Mouse (Mus musculus) kidney, adult 8-10 months (tissue): ENCODE measurements around the gene Defa25.
"Not testable (repeated sequence)": the region's sequence is repeated elsewhere in the genome, so short reads cannot be mapped to it uniquely, and the experiment has no call there.

Source experiments
- DNase-seq, 2 experiments: peaks; one replicate each; pipeline ENCODE4 v3.0.0; 2022

Defa25 gene

GRCm38 (mm10) chr8:21084142-21084541 lies at the start of gene Defa25:
Gene Defa25 (plus strand): TSS chr8:21084442.
- not testable (repeated sequence) for DNase-seq

GRCm38 (mm10) chr8:21054747-21055146 lies 29.5 kb upstream of the Defa25 start, which contains the start of gene Defa23:
Gene Defa23 (plus strand): TSS chr8:21055047.
- DNase-seq = not testable (repeated sequence)

- not testable (repeated sequence) for DNase-seq
These were observed 19.5 kb upstream of the Defa25 start, which contains the start of gene Defa35 for GRCm38 (mm10) chr8:21064738-21065137. Gene Defa35 (plus strand): TSS chr8:21065038.

GRCm38 (mm10) chr8:21093106-21093505 lies 8.9 kb downstream of the Defa25 start:
- peak in 1 of 2 experiments; percentile 25 for DNase-seq

GRCm38 (mm10) chr8:21095950-21096349 lies 11.7 kb downstream of the Defa25 start, which contains the start of gene Gm14851:
Gene Gm14851 (minus strand): TSS chr8:21096050.
- DNase-seq = not testable (repeated sequence)

GRCm38 (mm10) chr8:21134342-21134741 lies 50.1 kb downstream of the Defa25 start, which contains the start of gene Defa30:
Gene Defa30 (plus strand): TSS chr8:21134642.
- not testable (repeated sequence) for DNase-seq
